Mouse (Mus musculus) lung, postnatal 4 days (tissue): ENCODE data around the gene Tbcel.
A peak's percentile ranks its signal among the peaks of the same experiment; 100 is the strongest.

Experiments used
- DNase-seq, 2 experiments: peaks; one replicate each; pipeline ENCODE4 v3.0.0; 2021

Gene Tbcel

DNA sequence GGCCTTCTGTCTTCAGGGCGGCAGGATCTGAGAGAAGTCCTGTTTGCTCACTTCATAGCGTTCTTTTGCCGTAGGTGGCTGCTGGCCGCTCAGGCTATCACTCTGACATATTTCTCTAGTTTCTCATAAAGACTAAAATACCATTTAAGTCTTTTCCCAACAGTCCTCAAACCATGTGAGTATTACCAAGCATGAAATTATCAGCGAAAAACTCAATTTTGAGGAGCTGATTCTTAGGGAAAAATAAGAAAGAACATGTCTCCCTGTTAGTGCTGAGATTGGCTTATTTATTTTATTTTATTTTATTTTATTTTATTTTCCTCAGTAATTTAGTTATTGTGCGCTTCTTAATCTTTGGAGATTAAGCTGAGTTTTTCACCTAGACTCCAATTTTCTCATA lies at the start of gene Tbcel:
TSS of gene Tbcel (minus strand) at position 101 of the 400 bp plus-strand sequence.
- no peak for DNase-seq

DNA sequence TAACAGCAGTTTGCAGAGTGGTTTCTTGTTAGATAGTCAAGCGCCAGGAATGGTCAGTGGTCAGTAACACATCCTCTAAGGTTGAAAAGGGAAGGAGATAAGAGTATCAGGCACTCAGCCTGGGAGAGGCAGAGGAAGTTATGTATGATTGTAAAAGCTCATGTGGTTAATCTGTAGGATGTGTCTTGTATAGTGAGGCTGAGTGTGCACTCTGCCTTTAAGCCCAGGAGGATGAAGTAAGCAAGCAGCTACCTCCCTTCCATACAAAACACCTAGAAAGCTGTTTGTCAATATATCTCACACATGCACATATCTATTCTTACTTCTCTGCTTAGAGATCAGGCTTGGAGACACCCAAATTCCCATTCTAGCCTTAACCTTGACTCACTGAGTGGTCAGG lies 47.6 kb upstream of the Tbcel start:
- no peak for DNase-seq

DNA sequence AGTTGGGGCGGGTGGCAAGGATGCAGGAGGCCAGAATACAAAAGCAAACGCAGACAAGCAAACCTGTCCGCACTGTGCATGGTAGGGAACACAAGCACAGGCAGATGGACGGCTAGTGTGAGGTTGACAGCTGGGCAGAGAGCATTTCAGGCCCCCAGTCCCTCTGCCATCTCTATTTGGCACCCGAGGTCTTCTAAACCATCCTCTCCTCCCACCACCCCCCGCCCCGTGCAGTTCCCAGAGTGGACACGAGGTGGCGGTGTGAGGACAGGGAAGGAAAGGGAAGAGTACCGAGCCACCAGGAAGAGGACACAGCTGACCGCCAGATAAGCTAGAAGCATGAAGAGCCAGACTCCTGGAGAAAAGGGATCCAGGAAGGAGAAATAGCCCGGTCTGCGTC lies 42.5 kb upstream of the Tbcel start:
- peak; percentile 69 to 82 for DNase-seq

- no peak for DNase-seq
These were observed 41.4 kb upstream of the Tbcel start for GRCm38 (mm10) chr9:42548981-42549380.

DNA sequence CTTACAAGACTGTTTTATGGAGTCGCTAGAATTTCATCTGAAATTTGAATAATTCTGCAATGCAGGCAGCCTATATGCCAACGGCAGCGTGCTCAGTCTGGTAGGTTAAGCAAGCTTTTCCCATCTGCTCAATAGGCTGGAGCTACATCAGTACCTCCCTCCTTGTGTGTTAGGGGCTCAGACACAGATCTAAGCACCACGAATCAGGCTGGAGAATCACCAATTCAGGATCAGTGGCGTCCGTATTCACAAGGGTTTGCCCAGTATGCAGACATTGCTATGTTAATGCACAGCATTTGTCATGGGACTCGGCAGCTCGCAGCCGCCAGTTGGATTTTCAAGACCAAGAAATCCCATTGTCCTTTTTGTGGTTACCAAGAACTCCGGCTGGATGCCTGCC lies 36.9 kb upstream of the Tbcel start:
- DNase-seq: no peak

DNA sequence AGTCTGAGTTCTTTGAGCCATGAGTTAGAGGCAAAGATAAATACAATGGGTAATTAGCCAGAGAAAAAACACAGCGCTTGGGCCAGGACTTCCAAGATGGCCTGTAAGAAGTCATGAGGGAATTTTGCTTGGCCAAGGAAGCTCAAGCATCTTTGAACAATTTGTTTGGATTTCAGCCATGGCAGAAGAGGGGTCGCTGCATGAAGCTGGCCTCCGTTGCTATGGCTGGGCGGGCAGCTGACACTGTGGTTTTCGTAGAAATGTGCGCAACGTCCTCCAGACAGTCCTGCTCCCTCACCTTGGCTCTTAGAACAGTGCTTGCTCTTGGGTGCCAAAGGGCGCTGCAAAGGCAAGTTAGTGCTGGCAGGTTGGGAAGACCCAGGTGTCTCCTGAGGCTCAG lies 25.9 kb upstream of the Tbcel start:
- DNase-seq: no peak

DNA sequence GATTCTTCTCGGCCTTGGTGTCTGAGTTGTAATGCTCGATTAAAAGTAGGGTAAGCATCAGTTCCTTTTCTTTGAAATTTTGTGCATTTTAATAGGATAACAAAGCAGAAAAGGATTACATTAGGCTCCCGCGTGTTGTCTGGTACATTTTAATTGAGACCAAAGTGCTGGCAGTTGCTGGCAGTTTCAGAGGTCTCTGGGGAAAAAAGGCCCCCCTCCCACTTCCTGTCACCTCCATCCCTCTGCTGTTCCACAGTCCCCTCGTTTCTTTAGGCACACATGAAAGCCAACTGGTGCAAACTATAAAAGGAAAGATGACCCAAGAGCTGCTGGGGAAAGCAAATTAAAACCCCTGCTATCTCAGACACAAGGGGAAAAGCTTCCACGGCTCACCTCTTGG lies 25.4 kb upstream of the Tbcel start:
- no peak for DNase-seq

DNA sequence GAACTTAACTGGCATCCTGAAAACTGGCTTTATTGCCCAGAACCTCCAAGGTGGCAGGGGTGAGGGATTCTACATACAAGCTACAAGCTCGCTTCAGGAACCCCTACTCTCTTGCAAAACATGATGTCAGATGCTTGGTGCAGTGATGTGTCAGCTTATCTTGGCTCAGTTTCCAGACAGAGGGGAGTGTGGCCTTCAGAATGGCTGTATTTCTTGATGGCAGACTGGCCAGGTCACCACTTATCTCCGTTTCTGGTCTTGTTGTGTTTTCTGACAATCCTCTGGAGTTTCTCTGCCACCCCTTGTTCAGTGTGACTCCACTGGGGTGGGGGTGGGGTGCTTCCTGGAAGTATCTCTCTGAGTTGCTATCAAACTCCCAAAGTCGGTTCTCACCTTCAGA lies 24.3 kb upstream of the Tbcel start:
- no peak for DNase-seq

- no peak for DNase-seq
These were observed 22.9 kb upstream of the Tbcel start for GRCm38 (mm10) chr9:42530221-42531152.

GRCm38 (mm10) chr9:42520587-42521084 lies 13.0 kb upstream of the Tbcel start:
- DNase-seq: peak; percentile 47 to 70

GRCm38 (mm10) chr9:42518163-42518562 lies 10.6 kb upstream of the Tbcel start:
- no peak for DNase-seq

DNA sequence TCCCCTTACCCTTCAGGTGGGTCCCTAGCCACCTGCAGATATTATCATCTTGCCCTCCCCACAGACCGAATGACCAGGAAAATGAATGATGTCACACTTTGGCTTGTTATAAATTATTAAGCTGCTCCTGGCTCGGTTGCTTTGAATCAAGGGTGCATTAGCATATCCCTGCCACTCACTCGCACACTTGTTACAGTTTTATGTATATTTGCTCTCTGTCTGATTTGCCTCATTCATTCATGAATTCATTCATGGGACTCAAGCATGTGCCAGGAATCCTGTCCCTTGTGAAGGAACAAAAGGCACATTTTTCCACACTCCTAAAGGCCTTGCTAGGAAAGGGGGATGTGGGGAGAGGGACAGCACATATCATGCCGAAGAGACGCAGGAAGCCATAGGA lies 5.5 kb upstream of the Tbcel start:
- DNase-seq: no peak

DNA sequence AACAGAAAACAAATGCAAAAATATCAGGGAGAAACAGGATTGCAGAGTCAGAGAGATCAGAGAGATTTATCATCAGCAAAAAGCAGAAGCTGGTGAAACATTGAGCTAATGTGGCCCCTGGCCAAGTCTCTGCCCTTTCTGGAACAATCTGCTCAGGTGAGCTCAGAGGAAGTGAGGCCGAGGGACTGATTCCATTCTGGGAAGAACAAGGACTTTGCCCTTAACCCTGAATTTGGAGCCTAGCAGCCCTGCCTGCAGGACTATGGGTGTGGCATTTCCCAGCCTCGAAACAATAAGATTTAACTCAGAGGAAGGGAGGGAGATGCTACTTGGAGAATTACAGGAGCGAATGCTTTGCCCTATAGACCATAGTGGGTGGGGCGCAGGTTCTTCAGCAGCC lies 4.7 kb upstream of the Tbcel start:
- no peak for DNase-seq

- DNase-seq: no peak
These were observed 626 bp upstream of the Tbcel start for GRCm38 (mm10) chr9:42508235-42508634.

GRCm38 (mm10) chr9:42507022-42507421 lies 587 bp downstream of the Tbcel start:
- no peak for DNase-seq

DNA sequence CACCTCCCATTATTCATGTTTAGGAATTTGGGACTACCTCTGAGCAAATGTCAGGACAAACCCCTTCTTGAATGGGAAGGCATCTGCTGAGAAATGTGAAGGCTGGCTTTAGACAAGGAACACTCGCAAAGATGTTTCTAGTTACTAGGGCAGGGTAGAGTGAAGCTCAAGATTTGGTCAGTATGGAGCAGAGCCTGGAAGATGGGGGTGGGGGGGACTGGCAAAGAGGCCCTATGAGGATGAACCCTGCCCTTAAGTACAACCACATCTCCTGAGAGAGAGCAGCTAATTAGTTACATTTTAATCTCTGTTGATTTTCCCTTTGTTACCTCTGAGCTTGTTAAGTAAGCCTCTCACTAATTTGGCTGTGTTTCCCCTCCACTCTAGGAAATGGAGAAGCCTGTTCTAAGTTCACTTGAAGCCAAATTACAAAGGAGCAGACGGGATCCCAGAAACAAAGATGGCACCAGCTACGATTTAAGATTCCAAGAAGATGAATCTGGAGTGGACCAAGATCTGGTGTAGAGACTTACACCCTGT lies 2.6 kb downstream of the Tbcel start:
- DNase-seq: no peak

DNA sequence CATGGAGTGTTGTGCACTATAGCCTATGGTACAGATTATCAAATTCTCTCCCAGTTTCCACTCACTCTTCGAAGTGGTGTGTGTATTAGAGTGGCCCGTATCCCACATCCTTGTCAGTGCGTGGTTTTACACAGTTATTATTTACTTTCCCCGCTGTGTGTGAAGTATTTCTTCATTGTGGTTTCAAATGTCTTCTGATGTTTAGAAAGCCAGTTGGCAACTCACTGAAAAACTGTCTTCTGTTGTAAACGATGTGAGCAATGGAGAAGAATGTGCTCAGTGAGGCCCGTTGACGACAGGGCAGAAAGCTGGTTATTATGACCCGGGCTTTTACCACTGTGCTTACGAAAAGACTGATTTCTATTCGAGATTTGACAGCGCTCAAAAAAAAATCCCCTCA lies 3.0 kb downstream of the Tbcel start:
- no peak for DNase-seq

GRCm38 (mm10) chr9:42503709-42504108 lies 3.9 kb downstream of the Tbcel start:
- DNase-seq: no peak

- DNase-seq: no peak
These were observed 11.3 kb downstream of the Tbcel start for GRCm38 (mm10) chr9:42496296-42496695.

DNA sequence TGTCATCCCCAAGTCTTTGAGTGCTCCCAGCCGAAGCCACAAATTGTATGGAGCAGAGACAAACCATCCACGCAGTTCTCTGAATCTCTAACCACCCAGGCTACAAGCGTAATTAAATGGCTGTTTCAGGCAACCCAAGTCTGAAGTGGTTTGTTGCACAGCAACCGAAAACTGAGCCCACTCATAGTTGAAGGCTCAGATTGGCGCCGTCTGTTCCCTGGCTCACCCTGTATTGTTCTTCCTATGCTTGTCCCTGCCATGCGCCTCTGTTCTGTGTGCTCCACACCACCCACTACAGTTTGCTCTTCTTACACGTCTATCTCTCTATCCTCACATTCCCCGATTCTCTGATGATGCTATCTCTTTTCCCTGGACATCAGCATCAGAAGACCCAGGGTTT lies 15.8 kb downstream of the Tbcel start:
- no peak for DNase-seq

GRCm38 (mm10) chr9:42490589-42491382 lies 16.8 kb downstream of the Tbcel start:
- no peak for DNase-seq

- no peak for DNase-seq
These were observed 19.5 kb downstream of the Tbcel start for GRCm38 (mm10) chr9:42488071-42488470.

- no peak for DNase-seq
These were observed 20.7 kb downstream of the Tbcel start for GRCm38 (mm10) chr9:42486913-42487312.

DNA sequence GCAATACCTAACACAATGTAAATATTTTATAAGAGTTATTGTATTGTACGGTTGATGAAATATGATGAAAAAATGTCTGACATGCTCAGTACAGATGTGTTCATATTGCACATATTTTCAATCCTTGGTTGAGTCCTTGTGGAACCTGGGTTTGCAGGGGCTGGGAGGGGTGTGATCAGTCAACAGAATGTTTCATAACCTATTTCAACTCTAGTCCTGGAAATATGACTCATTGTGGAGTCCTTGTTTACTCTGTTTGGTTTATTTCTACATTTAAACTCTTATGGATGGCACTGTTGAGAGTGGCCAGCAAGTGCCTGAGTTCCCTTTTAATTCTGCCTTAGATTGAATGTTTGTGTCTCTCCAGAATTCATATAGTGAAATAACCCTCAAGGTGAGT lies 22.9 kb downstream of the Tbcel start:
- no peak for DNase-seq
